Mouse (Mus musculus): ENCODE measurements around the gene Adcy5.

Adcy5 gene

DNA sequence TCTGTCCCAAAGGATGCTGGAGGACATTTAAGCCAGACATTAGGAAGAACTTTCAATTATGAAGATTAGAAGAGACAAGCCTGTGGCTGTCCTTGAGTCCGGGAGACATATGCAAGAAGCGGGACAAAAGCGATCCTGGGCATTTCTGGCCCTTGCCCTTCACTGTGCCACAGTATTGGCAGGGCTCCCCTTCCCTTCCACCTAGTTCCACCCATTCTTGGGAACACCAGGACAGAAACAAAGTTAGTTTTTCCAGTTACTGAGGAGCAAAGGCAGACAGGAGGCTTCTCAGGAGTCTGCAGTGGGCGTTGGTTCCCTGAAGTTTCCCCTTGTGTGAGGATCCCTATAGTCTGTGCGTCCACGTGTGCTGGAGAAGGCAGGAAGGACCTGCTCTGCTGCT, 51.7 kb downstream of the Adcy5 start:
- no peak for DNase-seq (ENCODE audit: low spot score)

DNA sequence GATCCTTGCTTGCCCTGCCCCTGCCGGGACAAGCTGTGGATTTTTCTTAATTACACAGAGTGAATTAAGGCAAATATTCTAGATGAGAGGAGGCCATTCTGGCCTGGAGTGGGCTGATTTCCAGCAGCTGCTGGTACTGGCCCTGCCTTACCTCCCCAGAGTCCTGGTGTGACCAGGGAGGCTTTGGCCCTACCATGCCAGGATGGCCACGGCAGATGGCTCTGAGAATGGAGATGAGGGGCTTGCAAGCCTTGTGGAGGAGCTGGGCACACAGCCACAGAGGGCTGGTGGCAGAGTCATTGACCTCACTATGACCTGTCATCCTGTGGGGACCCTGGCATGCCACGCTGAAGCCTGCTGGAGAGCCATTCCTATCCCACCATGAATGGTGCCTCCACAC, 54.1 kb downstream of the Adcy5 start:
- no peak for DNase-seq (ENCODE audit: low spot score)

DNA sequence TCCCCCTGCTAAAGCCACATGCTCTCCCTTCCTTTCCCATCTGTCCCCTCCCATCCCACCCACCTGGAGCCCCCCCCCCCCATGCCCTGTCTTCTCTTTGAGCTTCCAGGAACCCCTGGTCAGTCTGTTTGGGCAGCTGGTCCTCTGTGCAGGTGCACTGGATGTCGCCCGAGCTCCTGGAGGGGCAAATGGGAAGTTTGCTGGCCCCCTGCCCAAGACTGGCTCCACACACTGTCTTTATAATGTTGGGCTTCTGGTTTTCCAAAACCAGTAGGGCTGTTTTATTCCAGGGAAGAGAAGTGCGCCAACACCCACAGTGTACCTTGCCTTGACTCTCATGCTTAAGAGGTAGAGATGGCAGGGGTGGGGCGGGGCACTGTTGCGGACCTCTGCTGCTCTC, 55.1 kb downstream of the Adcy5 start:
- no peak for DNase-seq (ENCODE audit: low spot score)

DNA sequence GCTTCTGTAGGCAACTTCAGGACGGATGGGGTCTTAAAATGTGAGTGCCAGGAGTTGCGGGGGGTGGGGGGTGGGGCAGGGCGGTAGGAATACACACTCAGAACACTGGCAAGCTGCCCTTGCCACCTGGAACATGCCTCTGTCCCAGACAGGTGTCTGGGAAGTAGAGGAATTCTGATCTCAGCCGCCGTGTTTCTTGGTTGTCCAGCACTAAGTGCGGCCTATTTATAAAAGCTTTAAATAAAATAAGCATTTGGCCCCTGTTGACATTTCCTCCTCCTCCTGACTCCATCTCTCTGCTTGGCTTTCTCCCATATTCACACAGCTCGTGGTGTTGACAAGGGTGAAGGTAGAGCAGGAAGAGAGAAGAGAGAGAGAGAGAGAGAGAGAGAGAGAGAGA, 60.4 kb downstream of the Adcy5 start:
- no peak for DNase-seq (ENCODE audit: low spot score)

DNA sequence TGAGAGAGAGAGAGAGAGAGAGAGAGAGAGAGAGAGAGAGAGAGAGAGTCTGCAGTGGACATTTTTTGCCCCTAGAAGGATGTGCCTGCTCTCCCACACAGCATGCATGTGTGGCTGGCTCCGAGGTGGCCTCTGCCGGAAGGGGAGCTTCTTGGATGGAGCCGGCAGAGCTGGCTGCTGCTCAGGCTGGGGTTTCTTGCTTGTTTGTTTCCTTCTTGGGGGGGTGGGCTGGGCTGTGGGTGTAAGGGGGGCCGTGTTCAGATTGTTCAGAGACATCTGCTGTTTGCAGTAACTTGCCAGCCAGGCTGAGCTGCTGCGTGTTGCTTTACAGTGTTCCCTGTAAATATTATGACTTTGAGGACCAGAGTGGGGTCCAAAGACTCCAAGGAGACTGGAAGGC, 60.8 kb downstream of the Adcy5 start:
- no peak for DNase-seq (ENCODE audit: low spot score)

DNA sequence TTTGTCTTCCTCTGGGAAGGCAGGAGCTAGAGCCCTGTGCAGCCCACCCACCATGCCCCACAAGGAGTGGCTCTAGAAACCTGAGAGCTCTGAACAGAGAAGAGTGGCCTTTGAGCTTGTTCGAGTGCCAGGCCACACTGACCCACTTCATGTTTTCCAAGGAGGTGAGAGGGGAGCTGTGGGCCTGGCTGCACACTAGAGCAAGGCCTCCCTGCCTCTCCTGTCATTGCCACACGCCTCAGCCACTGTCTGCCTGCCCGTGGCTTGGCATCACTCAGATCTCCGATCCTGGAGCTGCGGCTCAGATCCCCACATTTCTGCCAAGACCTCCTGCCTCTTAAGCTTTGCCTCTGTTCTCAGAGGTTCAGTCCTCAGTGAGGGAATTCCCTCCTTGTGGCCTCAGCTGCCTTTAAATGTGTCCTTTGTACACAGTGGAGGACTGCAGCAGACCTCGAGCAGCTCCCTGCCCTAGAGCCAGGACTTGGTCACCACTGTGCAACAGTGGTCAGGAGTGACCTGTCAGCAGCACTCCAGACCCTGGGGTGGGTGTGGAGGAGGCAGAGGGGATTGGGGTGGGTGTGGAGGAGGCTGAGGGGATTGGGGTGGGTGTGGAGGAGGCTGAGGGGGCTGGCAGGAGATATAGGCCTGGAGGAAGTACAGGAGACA, 62.3 kb downstream of the Adcy5 start:
- DNase-seq (ENCODE audit: low spot score), result no peak

DNA sequence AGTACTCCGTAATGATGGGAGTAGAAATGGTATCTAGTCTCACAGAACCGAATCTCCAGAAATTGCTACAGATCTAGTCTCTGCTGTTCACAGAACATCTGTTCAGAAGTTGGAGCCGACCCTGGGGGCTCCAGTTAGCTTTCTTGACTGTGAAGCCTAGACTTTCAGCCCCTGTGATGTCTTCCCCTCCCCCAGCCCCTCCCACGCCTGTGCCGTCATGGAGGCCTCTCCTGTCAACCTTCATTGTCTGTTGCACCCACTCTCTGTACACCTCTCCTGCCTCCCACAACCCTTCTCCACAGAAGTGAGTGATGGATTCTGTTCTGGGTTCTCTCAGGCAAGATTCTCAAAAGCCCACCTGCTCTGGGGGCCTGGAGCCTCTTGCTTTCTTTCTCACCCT, 65.7 kb downstream of the Adcy5 start:
- DNase-seq (ENCODE audit: low spot score), result no peak

DNA sequence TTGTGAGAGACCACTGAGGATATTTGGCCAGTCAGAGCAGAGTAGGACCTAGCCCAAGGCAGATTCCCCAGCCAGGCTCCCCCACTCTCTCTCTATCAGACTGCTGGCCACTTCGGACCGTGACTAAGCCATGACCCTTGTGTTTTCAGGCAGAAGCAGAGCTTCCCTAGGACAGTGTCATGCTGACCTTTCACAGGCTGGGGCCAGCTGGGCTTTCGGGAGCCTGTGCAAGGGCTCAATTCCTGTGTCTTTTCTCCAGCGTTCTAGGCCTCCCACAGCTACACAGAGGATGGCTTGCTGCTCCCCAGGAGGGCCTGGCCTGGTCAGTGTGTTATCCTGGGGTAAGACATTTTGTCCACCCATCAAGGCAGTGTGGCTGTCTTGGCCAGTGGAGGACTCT, 66.9 kb downstream of the Adcy5 start:
- no peak for DNase-seq (ENCODE audit: low spot score)

DNA sequence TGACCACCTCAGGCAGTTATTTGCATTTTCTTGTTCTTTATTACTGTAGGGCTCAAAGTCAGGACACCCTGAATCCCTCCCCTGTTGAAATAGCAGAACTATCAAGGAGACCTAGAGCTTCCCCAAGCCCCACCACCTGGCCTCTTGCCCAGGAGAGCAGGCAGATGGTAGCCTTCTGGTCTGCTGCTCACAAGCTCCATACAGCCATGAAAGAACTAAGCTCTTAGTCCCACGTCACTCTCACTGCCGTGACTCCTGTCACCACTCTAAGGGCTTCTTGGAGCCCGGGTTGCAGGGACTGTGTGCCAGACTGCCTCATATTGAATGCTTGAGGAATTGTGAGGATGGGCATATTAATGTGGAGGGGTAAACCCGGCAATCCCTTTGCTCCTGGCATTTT, 69.3 kb downstream of the Adcy5 start:
- no peak for DNase-seq (ENCODE audit: low spot score)

DNA sequence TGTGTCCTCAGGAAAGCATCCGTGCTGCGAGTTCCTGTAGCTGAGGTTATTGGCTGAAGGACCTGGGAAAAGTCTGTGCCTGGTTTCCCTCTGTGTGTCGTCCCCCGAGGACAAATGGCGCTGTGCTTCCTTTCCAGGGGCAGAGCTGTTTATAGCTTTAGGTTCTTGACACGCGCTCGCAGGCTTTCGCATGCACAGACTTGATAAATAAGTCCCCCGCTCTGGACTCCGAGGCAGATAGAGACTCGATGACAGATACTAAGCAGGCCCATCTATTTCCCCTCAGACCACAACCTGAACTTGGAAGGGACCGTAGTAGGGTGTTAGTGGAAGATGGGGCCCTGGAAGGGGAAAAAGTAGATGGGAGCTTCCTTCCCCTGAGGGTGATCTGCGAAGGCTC, 70.0 kb downstream of the Adcy5 start:
- DNase-seq (ENCODE audit: low spot score), result no peak

DNA sequence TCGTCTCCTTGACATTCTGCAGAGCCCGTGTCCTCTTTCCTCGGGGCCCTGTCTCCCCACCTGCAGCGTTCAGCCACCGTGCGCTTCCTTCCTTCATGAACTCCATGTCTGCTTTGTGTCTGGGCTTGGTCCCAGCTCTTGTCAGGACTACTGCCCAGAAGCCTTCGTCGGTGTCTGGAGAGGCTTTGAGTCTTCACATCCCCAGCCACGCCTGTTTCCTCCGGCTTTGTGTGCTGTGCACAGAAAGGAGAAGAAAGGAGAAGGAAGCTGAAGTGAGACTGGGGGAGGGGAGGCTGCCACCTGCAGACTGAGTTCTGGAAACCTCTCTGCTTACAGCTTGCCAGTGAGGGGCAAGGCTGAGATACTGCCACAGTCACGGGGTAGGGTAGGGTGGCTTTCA, 74.9 kb downstream of the Adcy5 start:
- DNase-seq (ENCODE audit: low spot score), result no peak

DNA sequence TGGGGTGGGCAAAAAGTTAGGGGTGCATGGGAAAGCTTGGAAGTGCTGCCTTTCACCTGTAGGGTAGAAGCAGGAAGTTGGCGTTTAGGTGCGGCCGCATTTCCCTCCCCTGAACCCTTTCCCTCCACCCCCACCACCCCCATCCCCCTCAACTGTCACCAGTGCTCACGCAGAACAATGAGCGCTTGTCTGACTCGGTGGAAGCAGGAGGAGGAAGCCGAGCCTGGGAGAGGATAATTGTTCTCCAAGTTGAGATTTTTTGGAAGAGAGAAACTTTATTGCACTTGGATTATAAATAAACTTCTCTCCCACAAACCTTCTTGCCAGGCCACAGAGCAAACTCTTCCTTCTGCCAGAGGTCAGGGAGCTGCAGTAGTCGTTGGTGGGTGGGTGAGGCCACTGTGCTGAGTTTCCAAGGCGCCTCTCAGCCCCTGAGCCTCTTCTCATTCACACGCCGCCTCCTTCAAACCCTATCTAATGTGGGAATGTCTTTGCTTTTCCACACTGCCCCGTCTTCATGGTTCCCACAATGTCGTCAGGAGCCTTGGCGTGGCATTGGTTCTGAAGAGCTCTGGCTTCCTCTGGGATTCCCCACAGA, 77.6 kb downstream of the Adcy5 start:
- DNase-seq (ENCODE audit: low spot score), result no peak

DNA sequence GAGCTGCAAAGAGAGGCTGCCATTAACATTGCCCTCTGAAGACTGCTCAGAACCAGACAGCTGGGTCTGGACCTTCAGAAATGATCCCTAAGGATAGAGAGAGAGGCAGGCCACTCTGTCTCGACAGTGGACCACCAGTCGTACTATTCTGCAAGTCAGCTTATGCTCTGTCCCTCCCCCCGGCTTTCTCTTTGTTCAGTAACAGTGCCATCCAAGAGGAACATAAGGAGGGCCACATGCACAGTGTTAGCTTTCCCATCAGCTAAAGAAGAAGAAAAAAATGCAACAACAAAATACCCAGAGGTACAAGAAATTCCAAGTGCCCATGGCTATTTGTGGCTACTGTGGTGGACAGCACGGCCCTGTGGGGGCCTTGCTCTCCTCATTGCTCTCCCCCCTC, 78.7 kb downstream of the Adcy5 start:
- DNase-seq (ENCODE audit: low spot score), result no peak

DNA sequence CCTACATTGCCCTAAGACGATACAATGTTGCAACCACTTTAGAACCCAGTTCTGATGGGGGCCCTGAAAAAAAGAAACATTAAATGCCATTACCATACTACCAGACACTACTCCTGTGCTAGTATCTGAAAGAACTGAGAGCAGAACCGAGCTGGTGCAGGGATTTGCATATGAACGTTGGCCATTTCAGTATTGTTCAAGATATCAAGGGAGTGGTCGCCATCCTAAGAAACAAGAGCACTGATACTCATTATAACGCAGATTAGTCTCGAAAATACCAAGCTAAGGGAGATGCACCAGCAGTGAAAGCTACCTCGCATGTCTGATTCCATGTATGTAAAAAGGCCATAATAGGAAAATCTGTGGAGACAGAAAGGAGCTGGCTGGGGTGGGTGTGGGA, 82.4 kb downstream of the Adcy5 start:
- no peak for DNase-seq (ENCODE audit: low spot score)

DNA sequence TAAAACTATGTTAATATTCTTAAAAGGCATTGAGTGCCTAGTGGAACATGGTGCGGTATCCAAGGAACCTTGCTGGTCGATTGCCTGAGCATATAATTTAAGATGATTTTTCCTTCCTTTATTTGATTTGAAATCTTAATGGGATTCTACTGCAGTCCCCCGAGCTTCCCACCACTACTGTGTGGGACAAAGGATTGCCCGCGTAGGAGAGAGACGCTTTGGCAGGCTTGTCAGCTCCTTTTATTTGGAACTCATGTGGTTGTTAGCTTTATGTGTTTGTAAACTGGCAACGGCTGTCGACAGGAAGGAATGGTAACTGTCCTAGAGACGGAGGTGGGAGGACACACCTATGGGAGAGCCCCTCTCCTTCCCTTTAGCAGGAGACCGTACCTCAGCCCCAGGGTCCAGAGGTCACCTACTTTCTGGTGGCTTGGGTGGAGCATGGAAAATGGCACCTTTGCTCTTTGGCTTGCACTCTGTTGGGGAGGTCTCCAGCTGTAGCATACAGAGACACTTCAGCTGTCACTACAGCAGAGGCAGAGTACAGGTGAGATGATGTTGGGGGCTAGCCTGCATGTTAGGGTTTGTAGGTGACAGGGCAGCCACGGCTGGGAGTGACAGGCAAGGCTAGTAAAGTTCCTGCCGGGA, 84.8 kb downstream of the Adcy5 start:
- DNase-seq (ENCODE audit: low spot score), result no peak

DNA sequence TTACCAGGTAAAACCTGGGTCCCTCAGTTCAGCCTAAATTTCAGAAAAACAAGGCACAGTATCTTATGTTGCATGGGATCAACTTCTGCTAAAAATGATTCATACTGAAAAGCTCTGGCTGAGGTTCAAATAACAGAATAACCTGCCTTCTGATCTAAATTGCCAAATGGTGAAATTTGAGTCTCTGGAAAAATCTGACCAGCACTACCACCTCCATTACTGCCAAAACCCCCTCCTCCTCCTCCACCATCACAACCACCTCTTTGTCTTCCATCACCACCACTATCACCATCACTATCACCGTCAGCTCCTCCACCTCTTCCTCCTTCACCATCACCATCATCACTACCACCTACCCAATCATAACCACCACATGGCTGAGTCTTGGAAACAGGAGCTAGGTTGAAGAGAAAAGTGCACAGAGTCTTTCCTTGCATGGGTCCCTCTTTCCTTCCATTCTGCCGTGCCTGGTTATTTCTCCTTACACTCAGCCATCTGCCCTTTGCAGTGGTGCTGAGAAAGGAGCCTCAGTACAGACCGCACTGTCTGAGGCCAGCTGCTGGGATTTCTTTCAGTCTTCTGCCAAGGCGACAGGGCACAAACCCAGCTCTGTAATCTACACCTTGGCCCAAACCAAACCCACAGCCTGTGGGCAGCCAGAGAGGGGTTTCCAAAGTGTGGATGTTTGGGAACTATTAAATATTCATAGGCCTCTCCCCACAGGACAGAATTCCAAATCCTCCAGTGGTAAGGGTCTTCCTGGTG, 85.5 kb downstream of the Adcy5 start:
- no peak for DNase-seq (ENCODE audit: low spot score)

DNA sequence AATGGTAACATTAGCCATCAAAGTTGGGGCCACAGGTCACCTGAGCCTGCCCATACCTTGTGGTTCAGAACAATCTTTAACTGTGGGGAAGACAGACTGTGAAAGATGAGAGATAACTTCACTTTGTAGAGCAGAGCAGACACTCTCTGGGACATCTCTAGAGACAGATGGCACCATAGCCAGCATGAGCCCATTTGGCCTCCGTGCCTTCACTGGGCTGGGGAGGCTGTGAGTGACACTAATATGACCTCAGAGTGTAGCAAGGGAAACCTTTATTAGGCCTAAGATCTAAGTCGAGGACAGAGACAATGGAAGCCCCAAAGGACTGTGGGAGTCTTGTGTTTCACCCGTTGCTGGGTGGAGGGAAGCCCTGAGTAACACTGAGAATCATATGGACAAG, 92.7 kb downstream of the Adcy5 start:
- DNase-seq (ENCODE audit: low spot score), result no peak

DNA sequence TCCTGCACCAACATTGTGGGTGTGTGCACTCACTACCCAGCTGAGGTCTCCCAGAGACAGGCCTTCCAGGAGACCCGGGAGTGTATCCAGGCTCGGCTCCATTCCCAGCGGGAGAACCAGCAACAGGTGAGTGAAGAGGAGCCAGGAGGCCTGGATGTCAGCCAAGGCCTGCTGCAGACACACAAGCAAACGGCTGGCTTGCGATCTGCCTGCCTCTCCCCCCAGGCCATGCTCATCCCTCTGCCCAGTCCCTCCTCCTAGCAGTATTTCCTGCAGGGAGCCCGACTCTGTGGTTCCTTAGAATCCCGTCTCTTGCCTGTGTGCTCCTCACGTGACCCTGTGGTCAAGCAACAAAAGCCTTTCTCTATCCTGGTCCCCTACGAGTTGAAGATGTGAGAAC, 94.1 kb downstream of the Adcy5 start:
- no peak for DNase-seq (ENCODE audit: low spot score)

DNA sequence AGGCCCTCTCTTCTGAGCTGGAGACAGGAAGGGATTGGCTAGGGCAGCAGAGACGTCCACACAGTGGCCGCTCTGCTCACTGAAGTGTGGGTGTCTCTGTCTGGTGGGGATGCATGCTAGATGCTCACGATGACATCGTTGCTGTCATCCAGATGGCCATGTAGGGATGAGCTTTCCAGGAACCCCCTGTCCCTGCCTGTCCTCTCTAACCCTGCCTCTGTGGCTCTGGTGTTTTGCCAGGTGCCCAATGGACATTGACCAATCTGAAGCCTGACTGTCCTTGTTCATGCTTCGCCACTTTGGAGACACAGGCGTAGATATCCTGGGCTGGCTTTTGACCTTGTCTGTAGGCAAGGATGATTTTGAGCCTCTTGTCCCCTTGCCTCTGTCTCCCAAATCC, 95.1 kb downstream of the Adcy5 start:
- no peak for DNase-seq (ENCODE audit: low spot score)

DNA sequence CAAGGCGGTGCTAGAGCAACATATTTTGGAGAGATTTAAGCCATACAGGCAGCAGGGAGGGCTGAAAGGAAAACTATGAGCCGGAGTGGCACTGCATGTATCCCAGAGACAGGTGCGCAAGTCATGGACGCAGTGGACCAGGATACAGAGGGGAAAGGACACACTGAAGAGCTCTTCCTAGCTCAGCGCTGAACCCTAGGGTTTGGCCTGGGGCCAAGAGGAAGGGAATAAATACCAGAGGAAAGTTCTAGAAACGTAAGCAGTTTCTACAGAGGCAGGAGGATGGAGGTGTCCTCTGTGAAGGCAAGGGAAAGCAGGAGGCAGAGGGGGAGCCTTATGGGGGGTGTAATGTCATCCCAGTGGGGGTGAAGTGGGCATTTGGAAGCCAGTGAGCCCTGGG, 97.0 kb downstream of the Adcy5 start:
- no peak for DNase-seq (ENCODE audit: low spot score)

DNA sequence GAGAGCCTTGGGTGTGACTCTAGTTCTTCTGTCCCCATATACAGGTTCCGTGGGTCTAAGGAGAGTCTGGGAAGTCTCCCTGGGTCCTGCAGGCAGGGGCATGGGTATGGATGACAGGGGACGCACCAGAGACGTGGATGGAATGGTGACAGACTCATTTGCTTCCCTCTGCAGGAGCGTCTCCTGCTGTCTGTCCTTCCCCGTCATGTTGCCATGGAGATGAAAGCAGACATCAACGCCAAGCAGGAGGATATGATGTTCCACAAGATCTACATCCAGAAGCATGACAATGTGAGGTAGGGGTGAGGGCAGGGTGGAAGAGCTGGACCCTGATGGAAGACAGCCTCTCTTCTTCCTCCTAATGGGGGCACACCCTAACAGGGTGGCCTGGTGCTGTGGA, 98.3 kb downstream of the Adcy5 start:
- DNase-seq (ENCODE audit: low spot score), result no peak

DNA sequence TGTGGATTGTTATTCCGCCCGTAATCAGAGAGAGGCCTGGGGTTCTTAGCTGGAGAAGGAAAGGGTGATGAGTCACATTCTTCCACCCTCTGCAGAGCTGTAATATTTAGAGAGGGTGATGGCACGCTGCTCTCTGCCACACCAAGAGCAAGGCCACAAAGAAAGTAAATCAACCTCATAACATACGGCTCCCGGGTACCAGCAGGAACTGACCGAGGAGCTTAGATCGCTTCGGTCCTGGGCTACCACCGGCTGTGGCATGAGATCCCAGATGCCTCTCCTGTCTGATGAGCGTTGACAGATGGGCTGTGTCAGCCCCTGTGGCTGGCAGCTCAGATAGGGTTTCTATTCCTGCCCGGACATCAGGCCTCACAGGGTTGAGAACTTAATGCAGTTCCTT, 101.3 kb downstream of the Adcy5 start:
- DNase-seq (ENCODE audit: low spot score), result no peak

DNA sequence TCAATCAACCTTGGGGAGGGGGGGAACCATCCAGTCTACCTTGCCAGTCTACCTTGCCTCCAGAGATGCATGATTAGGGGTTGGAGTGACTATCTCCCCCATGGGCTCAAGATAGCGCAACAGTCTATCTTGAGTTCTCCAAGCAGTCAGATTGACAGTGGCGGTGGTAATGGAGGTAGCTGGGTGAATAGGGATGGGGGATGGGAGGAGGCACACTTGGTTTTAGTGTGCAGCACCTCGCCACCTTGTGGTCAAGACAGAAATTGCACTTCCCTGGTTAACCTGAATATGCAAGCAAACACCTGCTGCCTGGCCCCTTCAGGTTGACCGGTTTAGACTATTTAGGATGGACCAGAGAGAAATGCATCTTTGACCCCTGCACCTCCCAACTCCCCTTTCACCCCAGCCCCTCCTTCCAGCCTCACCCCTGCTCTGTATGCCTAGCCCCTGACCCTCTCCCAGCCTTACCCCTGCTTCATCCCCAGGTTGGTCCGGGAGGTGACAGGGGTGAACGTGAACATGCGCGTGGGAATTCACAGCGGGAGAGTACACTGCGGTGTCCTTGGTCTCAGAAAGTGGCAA, 115.8 kb downstream of the Adcy5 start:
- DNase-seq (ENCODE audit: low spot score), result peak; percentile 62

All from c-Kit-positive CD71-positive TER-119-positive erythroid progenitor cells, embryonic 14.5 days (primary cell).